Mouse (Mus musculus) retina, adult 2 months (tissue): ENCODE results near the gene Wdr81.

Source experiments
- DNase-seq: peaks from one replicate; pipeline ENCODE4 v3.0.0-alpha.2; 2012; ENCODE audit warnings: low read depth, low spot score

The Wdr81 gene

DNA sequence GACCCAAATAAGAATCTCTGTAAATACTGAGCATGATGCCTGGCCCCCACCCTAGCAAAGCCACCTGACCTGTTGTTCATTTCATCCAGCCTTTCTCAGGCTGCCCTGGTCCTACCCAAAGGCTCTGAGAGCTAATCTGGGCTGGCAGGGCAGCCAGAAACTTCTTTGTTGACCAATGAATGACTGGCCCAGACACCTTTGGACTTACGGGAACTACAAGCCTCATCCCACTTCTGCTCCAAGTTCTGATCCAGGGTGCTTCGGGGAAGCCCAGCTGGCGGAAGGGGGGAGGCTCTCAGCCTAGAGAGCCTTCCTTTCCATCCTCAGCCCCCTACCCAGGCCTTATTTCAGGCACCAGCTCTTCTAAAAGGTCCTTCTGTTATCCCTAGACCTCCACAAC is 15.7 kb downstream of the Wdr81 start:
- no peak for DNase-seq

DNA sequence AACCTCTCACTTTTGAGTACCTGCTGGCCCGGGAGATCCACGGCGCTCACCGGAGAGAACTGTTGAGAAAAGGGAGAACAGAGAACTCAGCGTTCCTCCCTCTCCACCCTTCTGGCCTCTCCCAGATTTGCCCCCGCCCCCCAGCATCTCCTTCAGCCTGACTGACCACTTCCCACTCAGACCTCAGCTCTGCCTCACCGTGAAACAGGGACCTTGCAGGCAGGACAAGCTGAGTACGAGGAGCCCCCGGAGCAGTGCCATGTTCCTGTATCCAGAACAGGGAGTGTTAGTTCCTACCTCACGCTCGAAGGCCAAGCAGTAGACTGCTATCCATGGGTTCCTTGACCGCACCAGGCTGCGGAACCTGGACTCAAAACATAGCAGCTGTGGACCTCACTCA is 16.3 kb downstream of the Wdr81 start:
- no peak for DNase-seq

DNA sequence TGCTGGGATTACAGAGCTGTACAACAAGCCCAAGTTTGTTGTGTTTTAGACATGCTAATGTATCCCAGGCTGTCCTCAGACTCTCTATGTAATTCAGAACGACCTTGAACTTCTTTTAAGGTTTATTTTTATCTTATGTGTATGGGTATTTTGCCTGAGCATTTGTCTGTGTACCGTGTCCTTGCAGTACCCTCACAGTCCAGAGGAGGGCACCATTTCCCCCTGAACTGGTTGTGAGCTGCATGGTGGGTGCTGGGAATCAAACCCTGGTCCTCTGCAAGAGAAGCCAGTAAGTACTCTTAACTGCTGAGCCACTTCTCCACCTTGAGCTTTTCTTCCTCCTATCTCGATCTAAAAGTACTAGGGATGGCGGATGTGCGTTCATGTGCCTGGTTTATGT is 20.4 kb downstream of the Wdr81 start:
- DNase-seq, result no peak

DNA sequence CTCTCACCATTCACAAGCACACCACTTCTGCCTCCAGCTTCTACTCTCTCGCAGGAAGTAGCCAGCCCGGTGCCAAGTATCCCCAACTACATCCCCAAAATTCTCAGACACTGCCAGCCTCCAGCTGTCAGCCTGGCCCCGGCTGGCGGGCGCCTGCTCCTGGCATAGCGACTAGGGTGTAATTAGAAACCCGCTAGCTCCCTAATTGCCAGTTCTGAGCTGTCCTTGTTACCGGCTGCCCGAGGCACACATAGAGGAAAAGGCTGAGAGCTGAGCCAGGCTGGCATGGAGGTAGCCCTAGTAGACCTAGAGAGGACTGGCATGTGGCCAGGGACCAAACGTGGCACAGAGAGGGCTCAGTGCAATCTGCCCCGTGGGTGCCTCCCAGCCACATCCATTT is 23.2 kb downstream of the Wdr81 start:
- no peak for DNase-seq

DNA sequence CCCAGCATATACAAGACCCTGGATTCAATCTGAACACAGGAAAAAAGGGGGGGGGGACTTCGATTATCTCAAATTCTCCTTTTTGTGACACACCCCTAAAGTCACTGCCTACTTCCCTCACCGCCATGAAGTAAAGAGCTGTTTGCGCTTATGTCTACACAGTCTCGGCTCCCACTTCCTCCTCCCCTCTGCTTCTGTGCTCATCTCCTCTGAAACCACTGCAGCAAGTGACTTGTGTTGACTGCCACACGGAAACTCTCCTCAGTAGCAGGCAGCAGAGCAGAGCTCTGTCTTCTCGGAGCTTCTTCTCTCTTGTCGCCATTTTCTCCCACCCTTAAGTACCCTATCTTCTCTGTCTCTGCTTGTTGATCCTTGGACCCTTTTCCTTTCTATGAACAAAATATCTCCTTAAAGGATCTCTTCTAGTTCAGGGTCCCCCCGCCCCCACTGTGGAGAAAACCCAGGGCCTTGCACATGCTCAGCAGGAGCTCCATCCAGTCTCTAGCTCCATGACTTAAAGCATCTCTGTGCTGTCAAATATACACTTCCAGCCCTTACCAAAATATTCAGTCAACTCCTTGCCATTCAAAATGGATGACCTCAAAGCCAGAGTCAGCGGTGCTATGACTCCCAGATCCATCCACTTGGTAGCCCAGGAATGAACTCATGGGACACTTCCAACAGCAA is 25.4 kb downstream of the Wdr81 start:
- no peak for DNase-seq

DNA sequence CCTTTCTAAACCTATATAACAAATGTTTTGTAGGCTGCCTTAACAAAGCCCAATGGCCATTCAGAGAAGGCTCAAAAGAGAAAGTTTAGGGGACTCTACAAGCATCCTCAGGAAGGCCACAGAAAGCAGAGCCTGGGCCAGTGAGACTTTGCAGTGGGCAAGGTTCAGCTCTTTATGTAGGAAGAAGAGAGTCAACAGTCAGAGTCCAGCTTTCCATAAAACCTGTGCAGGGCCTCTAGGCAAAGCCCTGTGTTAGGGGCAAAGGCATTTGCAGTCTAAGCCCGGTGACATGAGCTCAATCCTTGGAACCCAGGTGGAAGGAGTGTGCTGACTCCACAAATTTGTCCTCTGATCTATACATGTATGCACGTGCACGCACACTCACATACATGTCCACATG is 30.1 kb downstream of the Wdr81 start:
- DNase-seq, result no peak

DNA sequence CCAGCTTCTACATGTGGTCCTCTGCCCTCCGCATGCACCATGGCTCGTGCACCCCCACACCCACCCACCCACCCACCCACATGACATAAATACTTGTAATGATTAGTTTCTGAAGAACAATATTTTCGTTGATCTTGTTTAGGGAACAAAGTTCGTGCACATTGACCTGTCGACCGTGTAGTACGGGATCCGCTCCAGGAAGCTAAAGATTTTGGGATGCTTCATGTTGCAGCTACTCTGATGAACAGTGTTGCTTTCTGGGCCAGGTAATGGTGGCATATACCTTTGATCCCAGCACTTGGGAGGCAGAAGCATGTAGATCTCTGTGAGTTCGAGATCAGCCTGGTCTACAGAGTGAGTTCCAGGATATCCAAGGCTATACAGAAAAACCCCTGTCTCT is 30.5 kb downstream of the Wdr81 start:
- DNase-seq, result no peak

DNA sequence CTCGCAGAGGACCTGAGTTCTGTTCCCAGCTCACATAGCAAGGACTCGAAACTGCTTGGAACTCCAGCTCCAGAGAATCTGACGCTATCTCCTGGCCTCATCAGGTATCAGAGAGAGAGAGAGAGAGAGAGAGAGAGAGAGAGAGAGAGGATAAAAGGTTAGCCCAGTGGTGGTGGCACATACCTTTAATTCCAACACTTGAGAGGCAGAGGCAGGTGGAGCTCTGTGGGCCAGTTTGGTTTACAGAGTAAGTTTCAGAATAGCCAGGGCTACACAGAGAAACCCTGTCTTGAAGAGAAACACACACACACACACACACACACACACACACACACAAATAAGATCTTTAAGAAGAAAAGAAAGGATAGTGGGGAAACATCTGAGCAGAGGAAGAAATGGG is 31.4 kb downstream of the Wdr81 start:
- DNase-seq, result no peak

DNA sequence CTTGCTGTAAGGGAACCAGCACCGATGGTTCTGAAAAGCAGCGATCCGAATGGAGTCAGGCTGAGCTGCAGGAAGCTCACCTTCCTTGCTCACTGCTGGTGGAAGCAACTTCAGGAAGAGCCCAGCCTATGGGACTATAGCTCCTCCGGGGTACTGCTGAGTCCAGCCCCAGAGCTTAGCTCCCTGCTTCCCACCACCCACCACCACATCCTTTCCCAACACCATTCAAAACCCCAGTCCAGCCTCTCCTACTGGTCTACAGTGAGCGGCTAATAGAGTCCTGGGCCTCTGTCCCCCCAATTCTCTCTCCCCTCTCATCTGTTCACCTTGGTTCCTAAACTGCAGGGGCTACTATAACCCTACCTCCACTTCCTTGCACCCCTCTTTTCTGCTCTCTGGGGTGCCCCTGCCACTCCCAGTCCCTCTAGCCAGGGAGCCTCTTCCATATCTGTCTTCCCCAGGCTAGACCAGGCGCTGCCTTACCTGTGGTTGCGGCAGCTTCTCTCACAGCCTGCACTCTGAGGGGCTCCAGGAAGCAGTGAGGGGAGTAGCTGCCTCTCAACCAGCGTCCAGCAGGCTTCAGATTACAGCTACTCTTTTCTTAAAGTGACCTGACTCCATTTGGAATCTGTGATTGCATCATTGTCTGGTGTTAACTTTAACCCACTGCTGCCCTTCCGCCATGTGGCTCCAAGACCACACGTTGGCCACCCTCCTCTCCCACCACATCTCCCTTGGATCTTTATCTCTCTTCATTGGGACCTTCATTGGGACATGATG is 32.3 kb downstream of the Wdr81 start, which contains the start of gene Serpinf1:
Gene Serpinf1 (minus strand): TSS at position 689 of the 780 bp plus-strand sequence.
- DNase-seq, result no peak

DNA sequence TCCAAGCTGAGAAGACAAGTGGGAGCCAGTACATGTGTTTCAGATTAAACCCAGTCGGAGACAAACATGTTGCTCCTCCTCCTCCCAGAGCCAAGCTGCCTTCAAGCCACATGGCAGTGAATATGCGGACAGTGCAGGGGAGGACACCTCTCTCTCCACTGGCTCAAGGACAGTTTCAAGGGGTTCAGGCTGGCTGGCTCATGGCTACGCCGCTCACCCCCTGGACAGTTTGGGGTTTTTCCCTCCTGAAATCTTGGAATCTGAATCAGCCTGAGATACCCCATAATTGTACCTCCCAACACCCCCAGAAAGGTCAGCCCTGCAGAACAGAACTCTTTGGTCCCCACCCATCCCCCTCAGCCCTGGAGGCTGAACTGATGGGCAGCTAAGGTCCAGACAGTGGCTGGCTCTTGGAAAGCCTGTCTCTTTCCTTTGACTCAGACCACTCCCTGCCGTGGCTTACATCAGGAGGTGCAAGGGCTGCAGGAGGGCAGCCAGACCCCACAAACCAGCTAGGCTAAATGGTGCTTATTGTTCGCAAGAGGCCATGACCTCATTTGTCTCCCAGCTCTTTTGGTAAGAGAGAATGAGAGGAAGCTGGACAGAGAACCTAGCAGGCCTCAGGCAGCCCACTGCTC is 33.0 kb downstream of the Wdr81 start:
- no peak for DNase-seq

DNA sequence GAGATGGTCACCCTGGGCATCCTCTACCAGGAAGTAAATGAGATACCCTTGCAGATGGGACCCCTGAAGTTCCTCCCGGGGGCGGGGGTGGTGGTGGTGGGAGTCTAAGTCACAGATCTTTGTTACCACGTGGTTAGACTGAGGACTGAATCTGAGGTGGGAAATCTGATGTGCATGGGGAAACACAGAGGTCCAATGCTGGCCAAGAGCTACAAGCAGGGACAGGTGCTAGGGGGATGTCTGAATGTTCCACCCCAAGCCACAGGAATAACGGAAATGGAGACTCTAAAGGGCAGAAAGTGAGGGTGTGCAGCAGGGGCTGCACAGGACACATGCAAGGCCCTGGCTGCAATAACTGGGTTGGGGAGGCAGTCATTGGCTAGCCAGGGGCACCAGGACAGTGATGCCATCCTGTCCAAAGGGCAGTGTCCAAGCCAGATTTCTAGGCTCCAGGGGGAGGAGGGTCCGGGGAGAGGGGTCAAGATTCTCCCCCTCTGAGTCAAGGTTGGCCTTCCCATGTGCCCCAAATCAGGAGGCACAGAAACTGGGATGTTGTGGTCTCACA is 33.6 kb downstream of the Wdr81 start:
- no peak for DNase-seq

DNA sequence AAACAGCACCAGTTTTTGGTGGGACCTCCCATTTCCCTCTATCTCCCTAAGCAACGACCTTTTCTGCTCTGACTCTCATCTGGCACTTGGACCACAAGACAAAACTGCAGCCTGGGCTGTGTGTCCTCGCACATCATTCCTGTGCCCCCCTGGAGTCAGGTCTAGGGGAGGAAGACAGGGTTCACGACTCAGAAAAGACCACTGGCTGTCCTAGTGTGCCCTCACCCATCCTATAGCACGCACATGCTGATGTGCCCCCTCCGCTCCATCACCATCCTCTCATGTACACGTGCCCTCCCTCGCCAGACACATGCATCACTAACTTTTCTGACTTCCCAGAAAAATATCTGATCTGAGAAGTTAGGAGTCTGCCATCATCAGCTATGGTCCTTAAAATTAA is 34.5 kb downstream of the Wdr81 start:
- no peak for DNase-seq

DNA sequence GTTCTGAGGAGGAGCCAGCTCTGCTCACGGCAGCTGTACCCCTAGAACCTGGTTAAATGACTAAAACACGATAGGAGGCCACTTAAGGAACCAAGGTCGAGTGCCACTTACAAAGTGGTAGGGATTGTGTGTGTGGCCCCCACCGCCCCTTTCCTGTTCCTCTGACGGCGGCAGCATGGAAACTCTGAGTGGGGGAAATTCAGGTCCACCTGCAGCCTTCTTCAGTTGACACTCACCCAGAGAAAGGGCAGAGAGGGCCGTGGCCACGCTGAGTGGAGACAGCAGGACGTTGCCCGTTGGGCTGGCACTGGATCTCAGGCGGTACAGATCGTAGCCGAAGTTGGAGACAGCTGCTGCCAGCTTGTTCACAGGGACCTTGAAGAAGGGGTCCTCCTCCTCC is 38.5 kb downstream of the Wdr81 start:
- DNase-seq, result no peak

DNA sequence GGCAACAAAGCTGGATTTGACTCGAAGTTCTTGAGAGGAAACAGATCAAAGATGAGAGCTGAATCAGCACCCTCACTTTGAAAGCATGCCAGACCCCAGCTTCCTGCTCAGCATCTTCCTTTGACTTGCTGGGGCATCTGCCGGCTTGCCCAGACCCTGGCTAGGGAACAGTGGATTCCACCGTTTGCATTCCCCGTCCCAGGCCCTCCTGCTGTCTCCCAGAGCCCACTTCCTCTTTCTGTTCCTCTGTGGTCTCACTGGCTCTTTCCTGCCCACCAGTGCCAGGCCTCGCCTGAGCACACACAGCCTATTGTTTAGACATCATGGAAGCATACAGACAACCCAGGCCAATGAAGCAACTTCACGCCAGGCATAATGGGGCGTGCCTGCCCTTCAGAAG is 39.4 kb downstream of the Wdr81 start:
- no peak for DNase-seq

DNA sequence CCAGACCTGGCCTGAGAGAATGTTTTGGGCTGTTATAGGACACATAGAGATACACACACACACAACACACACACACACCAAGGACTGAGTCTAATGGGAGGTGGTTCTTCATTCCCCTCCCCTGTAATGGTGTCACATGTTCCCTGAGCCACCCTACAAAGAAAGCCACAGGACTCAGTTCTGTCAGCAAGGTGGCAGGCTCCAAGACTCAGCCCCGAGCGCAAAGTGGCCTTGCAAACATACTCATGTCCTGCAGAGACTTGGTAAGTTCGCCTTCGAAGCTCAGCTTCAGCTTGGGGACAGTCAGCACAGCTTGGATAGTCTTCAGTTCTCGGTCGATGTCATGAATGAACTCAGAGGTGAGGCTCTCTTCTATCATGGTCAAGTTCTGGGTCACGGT is 43.9 kb downstream of the Wdr81 start:
- no peak for DNase-seq

DNA sequence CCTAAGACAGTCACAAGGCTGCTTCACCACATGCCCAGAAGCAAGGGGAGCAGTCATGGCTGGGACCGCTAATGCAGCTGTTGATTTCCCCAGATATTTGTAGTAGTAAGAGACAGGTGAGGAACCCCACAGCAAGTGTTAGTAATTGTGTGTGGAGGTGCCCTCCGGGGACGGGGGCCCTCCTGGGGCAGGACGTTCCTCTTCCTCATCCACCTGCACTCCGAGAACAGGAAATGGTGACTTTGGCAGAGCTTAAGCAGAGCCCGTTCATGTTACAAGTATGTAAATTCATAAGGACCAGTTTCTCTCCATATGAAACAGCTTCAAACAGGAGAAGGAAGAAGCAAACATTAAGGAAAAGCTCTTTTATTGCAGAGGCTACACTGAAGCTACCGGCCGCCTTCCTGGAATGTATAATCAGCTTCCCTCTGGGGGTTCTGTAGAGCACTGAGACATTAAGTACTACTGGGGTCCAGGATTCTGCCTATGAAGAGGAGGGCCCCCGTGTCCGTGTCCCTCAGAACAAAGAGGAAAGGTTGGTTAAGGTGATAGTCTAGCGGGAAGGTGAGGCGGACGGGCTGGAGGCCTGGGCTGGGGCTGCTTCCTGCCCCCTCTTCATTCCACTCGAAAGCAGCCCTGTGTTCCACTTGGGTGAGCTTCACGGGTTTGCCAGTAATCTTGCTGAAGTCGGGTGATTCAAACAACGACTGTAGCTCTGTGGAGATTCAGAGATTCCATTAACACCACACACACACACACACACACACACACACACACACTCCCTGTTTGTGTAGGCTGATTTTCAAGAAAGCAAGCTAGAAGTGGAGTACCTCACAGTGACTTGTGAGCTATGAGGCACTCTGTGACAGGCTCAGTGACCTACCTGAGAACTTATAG is 44.6 kb downstream of the Wdr81 start:
- DNase-seq, result no peak

DNA sequence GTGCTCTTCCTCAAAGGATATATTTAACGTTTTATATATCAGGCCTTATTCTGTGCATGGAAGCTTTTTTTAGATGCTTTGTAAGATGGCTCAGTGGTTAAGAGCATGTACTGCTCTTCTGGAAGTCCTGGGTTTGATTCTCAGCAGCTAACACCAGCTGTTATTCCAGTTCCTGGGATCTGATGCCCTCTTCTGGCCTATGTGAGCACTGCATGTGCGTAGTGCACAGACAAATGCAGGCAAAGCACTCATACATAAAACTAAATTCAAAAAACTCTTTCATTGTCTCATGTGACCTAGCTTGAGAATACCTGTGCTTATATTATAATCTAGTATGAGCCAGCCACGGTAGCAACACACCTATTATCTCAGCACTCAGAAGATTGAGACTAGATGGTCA is 47.7 kb downstream of the Wdr81 start:
- no peak for DNase-seq

DNA sequence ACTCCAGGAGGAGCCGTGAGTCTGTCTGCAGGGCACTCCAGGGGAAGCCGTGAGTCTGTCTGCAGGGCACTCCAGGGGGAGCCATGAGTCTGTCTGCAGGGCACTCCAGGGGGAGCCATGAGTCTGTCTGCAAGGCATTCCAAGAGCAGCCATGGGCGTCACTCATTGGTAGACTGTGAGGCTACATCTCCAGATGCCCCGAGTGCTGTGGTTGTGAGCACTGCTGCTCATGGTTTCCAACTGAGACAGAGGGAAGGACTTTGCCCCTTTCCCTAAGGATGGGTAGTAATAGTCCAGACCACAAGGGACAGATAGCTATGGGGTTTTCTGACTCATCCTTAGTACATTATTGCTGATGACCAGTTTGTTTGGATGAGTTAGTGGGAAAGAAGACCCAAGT is 48.4 kb downstream of the Wdr81 start:
- no peak for DNase-seq

DNA sequence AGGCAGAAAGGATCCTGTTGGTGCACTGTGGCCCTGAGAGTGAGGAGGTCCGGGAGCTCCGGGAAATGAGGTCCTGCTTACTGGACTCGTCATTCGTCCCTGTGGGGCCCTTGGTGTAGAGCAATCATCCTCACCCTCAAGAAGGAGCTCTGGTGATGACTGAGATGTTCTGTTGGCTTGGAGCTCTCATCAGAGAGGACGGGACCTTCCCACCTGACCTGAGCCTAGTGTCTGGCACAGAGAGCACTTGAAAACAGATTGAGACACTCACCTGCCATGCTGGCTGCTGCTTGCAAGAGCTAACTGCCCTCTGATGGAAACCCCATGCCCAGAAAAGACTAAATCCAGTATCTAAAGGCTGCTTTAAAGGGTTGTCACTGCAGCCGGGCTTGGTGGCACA is 49.7 kb downstream of the Wdr81 start:
- no peak for DNase-seq

DNA sequence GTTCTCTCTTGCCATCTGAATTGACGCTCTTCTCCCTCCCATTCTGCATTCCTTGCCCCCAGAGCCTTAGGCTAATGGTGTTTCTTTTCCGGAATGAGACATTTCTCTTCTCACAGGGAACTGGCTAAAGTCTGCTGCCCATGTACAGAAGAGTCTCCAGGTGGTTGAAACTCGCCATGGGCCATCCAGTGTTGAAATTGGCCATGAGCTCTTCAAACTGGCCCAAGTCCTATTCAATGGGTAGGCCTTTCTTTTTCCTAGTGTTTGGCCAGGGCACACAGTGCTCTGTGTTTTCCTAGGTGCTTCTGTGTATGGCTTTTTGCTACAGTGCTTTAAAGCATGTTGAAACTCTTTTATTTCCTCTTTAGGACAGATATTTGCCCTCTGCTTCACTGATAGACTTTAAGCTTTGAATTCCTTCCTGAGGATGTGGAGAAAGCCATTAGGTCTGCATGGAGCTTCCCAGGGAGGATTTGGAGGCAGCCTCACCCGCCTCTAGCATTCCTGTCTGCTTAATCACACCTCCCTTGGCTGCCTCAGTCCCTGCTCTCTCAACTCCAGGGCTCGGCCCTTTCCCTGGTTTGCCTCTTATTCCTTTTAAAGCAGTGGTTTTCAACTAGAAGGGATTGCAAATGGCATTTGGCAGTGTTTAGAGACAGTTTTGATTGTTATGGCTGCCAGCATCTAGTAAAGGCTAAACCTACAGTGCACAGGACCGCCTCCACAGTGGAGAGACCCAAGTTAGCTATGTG is 51.0 kb downstream of the Wdr81 start:
- DNase-seq, result no peak

DNA sequence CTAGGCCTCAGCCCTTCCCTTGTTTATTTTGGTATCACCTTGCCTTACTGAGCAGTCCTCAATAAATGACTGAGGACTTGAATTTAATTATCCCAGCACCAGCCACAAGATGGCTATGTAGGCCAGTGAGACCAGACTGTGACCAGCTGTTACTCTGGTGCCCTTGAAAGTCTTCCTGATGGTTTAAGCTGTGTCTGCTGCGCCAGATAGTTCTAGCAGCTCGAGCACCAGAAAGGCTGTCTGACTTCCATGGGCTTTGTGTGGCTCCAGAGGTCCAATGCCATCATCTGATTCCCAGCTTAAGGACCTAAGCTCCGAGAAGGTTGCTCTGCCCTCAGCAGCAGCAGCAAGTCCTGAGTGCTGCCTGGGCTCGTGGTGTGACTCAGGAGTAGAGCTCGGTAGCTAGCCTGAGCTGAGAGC is 52.2 kb downstream of the Wdr81 start:
- DNase-seq, result peak; percentile 56
